Mouse (Mus musculus) lung, postnatal 0 days (tissue): ENCODE measurements at regions not wholly inside any gene's neighbourhood (a gene's known extent, or its start where the extent isn't known, plus 50 kb on each side); places are given as distances from the start of the nearest gene placed in this dataset.

ENCODE experiments used
- ATAC-seq: fragments of 200-750 bp; cut with Nextera tagmentation; 2 replicates; pipeline ENCODE4 v1.8.0; 2017; ENCODE audit warnings: moderate library complexity
- DNase-seq: peaks from one replicate; pipeline ENCODE4 v3.0.0-alpha.2; 2016; ENCODE audit warnings: low spot score
- H3K27ac ChIP-seq: fragments of 300-500 bp; sonication (generic); 2 replicates; pipeline ENCODE4 v1.5.1; 2014; ENCODE audit warnings: antibody characterized with exemption, mild to moderate bottlenecking, low read length, mixed read lengths
- H3K27me3 ChIP-seq: fragments of 300-500 bp; sonication (generic); replicated peaks from 2 replicates; pipeline ENCODE4 v1.6.1; 2014; ENCODE audit warnings: low read length, mixed read lengths; ENCODE audit not compliant: insufficient read depth
- H3K36me3 ChIP-seq: fragments of 300-500 bp; sonication (generic); 2 replicates; pipeline ENCODE4 v1.6.1; 2014; ENCODE audit warnings: low read length, mixed read lengths; ENCODE audit not compliant: insufficient read depth
- H3K4me1 ChIP-seq: fragments of 300-500 bp; sonication (generic); 2 replicates; pipeline ENCODE4 v1.6.1; 2014; ENCODE audit warnings: antibody characterized with exemption, low read depth, low read length, mixed read lengths; ENCODE audit not compliant: insufficient read depth
- H3K4me2 ChIP-seq: fragments of 300-500 bp; sonication (generic); replicated peaks from 2 replicates; pipeline ENCODE4 v1.6.1; 2014; ENCODE audit warnings: low read depth, mild to moderate bottlenecking, low read length, moderate library complexity, mixed read lengths
- H3K4me3 ChIP-seq: fragments of 300-500 bp; sonication (generic); 2 replicates; pipeline ENCODE4 v1.5.1; 2014; ENCODE audit warnings: low read depth, low read length
- H3K9ac ChIP-seq: fragments of 300-500 bp; sonication (generic); replicated peaks from 2 replicates; pipeline ENCODE4 v1.6.1; 2014; ENCODE audit warnings: low read depth, mild to moderate bottlenecking
- H3K9me3 ChIP-seq: fragments of 300-500 bp; sonication (generic); 2 replicates; pipeline ENCODE4 v1.6.1; 2016; ENCODE audit warnings: low read length, mixed read lengths
- CTCF ChIP-seq: IDR thresholded peaks from 2 replicates; pipeline ENCODE4 v1.5.1; 2016; ENCODE audit warnings: antibody characterized with exemption, mild to moderate bottlenecking
- EP300 ChIP-seq: IDR thresholded peaks from 2 replicates; pipeline ENCODE4 v1.6.1; 2016; ENCODE audit warnings: antibody characterized with exemption, mild to moderate bottlenecking, control low read depth
- WGBS: fragments of 180-500 bp; shearing (Covaris S2); extraction: QIAGEN DNeasy Blood & Tissue Kit; methylation state at CpG from one replicate; pipeline ENCODE4 v1.1.7; 2014; 5-methylcytosine and 5-hydroxymethylcytosine counted together

DNA sequence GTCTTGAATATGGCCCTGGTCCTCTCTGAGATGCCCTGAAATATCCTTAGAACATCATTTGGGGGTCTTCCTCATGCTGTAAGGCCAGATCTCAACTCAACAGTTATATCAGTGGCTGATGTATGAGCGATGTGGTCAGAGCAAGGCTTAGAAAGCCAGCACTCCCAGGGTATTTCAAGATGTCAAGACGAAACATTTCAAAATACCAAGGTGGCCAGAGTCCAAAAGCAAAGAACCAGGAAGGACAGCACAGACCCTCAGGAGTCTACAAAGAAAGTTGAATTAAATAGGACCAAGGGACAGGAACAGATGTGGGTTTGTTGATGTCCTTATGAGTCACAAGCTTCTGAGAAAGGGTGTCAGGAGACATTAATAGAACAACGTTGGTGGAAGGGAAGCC is 55.8 kb upstream of the Cplx2 start:
- 69% methylated on average over 3 of the region's 3 CpGs for WGBS
- H3K36me3 ChIP-seq: no peaks in the 10 kb centered on the region
- H3K27ac ChIP-seq: no peak overlapping the region
- H3K4me1 ChIP-seq: no peaks in the 10 kb centered on the region
- H3K4me3 ChIP-seq: no peak overlapping the region
- H3K27me3 ChIP-seq: no peaks in the 10 kb centered on the region
- H3K9ac ChIP-seq: no peak overlapping the region
- H3K9me3 ChIP-seq: no peaks in the 10 kb centered on the region
- TF ChIP-seq EP300: no peak
- TF ChIP-seq CTCF: no peak
- DNase-seq (no peak), ATAC-seq (no peak)
- no peak overlapping the region for H3K4me2 ChIP-seq

- TF ChIP-seq EP300 (no peak), CTCF (no peak)
- H3K9me3 ChIP-seq: no peaks in the 10 kb centered on the region
- no peaks in the 10 kb centered on the region for H3K4me1 ChIP-seq
- H3K4me3 ChIP-seq: no peak overlapping the region
- ATAC-seq: no peak
- no peak overlapping the region for H3K4me2 ChIP-seq
- WGBS: 84% methylated on average over 6 of the region's 6 CpGs
- no peaks in the 10 kb centered on the region for H3K36me3 ChIP-seq
- H3K9ac ChIP-seq: no peak overlapping the region
- DNase-seq: no peak
- no peaks in the 10 kb centered on the region for H3K27me3 ChIP-seq
- no peak overlapping the region for H3K27ac ChIP-seq
Measured at GRCm38 (mm10) chr13:54316907-54317306, 54.2 kb upstream of the Cplx2 start.

GRCm38 (mm10) chr13:54318161-54318560 is 53.0 kb upstream of the Cplx2 start:
- Histone ChIP-seq H3K27ac (no peak overlapping the region), H3K4me1 (no peaks in the 10 kb centered on the region), H3K27me3 (no peaks in the 10 kb centered on the region), H3K4me2 (no peak overlapping the region), H3K9ac (no peak overlapping the region), H3K9me3 (no peaks in the 10 kb centered on the region), H3K36me3 (no peaks in the 10 kb centered on the region), H3K4me3 (no peak overlapping the region)
- WGBS: 80% methylated on average over 4 of the region's 4 CpGs
- DNase-seq (no peak), ATAC-seq (no peak)
- TF ChIP-seq EP300 (no peak), CTCF (no peak)

DNA sequence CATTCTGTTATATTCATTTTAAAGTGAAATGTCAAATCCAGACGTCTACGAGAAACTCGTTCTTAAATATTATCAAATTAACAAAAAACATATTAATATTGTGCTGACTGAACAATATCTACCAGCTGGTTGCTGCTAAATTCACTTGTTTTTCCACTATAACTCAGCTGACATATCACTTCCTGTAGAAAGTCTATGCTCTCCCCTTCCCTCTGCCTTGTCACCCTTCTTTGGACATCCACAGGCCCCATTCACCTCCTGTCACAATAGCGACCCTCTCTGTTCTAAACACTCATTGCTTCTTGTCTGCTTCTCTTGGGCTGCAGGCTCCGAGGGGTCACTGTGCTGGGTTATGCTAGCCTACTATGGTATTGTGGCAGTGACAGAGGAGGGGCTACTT is 52.5 kb upstream of the Cplx2 start:
- DNase-seq: peak; percentile 59
- H3K4me3 ChIP-seq: no peak overlapping the region
- no peak overlapping the region for H3K27ac ChIP-seq
- no peak overlapping the region for H3K4me2 ChIP-seq
- H3K4me1 ChIP-seq: no peaks in the 10 kb centered on the region
- peak; percentile 34; the same call in 1 of the 2 replicates for ATAC-seq
- H3K36me3 ChIP-seq: no peaks in the 10 kb centered on the region
- H3K9ac ChIP-seq: no peak overlapping the region
- 60% methylated on average over 5 of the region's 5 CpGs for WGBS
- no peaks in the 10 kb centered on the region for H3K9me3 ChIP-seq
- H3K27me3 ChIP-seq: no peaks in the 10 kb centered on the region
- peak; percentile 39 for TF ChIP-seq CTCF
- no peak for TF ChIP-seq EP300

- DNase-seq: no peak
- H3K4me1 ChIP-seq: no peaks in the 10 kb centered on the region
- H3K27ac ChIP-seq: no peak overlapping the region
- WGBS: 59% methylated on average over 9 of the region's 9 CpGs
- H3K9me3 ChIP-seq: no peaks in the 10 kb centered on the region
- no peak for TF ChIP-seq EP300
- TF ChIP-seq CTCF: peak; percentile 55
- H3K36me3 ChIP-seq: no peaks in the 10 kb centered on the region
- no peak overlapping the region for H3K9ac ChIP-seq
- H3K4me2 ChIP-seq: no peak overlapping the region
- no peak overlapping the region for H3K4me3 ChIP-seq
- no peaks in the 10 kb centered on the region for H3K27me3 ChIP-seq
- no peak; the same call in 1 of the 2 replicates for ATAC-seq
Measured at GRCm38 (mm10) chr13:54320212-54320611, 50.9 kb upstream of the Cplx2 start.

GRCm38 (mm10) chr13:54321011-54321410 is 50.1 kb upstream of the Cplx2 start:
- 58% methylated on average over 14 of the region's 14 CpGs for WGBS
- Histone ChIP-seq H3K4me3 (no peak overlapping the region), H3K4me1 (no peaks in the 10 kb centered on the region), H3K4me2 (no peak overlapping the region), H3K9ac (no peak overlapping the region), H3K27ac (no peak overlapping the region), H3K27me3 (no peaks in the 10 kb centered on the region), H3K36me3 (no peaks in the 10 kb centered on the region), H3K9me3 (no peaks in the 10 kb centered on the region)
- TF ChIP-seq CTCF: no peak
- no peak for TF ChIP-seq EP300
- no peak for ATAC-seq
- DNase-seq: no peak
